Mouse (Mus musculus) gonadal fat pad, adult 2 months (tissue): ENCODE data around the gene Gm21760. TPM values are rescaled to one million over a fixed set of nuclear protein-coding genes. Genes with fewer than 3 reads are reported as not detected.
"Not testable (repeated sequence)": the region's sequence is repeated elsewhere in the genome, so short reads cannot be mapped to it uniquely, and the experiment has no call there.

Experiments
- DNase-seq: peaks from one replicate; pipeline ENCODE4 v3.0.0-alpha.2; 2012; ENCODE audit warnings: low read depth
- polyA plus RNA-seq: library from polyadenylated mRNA; depleted of rRNA; stranded (reverse); fragments of >200 nt; gene quantifications from 2 replicates; pipeline ENCODE4 v1.2.3, GENCODE M21; 2012; rRNA removed

The Gm21760 gene
- not detected in 2 replicates for polyA plus RNA-seq

DNA sequence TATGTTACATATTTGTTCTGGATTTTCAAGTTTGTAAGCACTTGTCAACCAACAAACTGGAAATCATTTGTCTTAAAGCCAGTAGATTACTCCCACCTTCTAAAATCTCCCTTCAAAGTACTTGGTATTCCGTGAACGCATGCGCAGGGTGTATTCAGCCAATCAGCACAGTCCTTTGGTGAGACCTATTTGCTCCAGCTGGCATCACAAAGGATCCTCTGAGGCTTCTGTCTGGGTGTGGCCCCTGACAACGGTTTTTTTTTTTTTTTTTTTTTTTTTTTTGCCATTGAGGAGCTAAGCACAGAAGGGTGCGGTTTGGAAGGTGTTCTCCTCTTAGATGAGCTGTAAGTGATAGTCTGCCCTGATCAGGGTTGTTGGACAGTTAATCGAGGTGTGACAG is at the start of gene Gm21760:
TSS of gene Gm21760 (plus strand) at position 301 of the 400 bp plus-strand sequence.
- DNase-seq: not testable (repeated sequence)
